Mouse (Mus musculus): ENCODE measurements at regions not wholly inside any gene's neighbourhood (a gene's known extent, or its start where the extent isn't known, plus 50 kb on each side); places are given as distances from the start of the nearest gene placed in this dataset.
"Not testable (repeated sequence)": the region's sequence is repeated elsewhere in the genome, so short reads cannot be mapped to it uniquely, and the experiment has no call there.

DNA sequence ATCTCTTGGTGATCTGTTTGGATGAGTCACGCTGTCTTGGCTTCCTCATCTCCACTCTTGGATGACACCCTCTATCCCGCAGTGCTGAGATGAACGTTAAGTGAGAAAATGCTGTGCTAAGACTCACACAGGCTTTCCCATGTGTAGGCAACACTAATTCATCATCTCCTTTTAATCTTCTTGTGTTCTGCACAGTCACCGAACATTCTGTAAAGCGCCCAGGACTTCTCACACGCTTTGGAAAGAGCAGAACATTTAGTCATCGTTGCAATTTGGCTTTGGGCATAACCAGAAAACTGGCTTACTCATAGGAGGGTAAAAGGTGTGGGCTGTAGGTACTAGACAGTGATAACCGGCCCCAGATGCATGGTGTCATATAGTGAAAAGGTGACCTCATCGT lies 94.9 kb downstream of the Plppr4 start:
- DNase-seq (ENCODE audit: low spot score) = no peak

DNA sequence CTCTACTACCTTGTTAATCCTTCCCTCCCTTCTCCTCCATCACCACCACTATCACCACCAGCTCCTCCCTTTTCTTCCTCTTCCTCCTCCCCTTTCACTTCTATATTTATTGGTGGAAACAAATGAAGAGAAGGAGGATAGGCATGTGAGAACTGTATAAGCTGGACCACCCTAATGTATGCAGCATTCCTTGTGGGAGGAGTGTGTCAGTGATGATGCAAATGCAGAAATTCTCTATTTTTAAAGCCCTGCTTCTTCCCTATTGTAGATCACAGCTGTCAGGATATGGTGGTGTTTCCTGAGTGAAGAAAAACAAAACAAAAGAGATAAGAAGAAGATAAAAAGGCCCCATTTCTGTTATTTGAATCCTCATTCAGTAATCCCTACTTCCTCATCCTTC lies 112.8 kb downstream of the Plppr4 start:
- no peak for DNase-seq (ENCODE audit: low spot score)

DNA sequence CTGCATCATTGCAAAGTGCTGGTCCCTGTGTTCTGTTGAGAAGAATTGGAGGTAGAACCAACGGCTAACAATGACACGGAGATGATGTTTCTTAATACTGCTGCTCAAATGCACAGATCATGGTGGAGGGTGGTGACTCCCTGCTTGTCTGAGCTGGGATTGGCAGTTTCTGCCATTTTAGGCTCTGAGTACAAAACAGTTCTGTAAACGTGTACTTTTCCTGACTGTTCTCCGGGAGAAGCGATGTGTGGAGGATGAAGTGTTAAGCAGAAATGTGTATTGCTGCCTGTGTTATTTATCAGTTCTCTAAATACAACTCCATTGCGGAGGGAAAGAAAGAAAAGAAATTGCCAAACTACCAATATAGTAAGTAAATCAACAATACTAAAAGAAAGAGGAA lies 118.9 kb downstream of the Plppr4 start:
- DNase-seq (ENCODE audit: low spot score) = no peak

- no peak for DNase-seq (ENCODE audit: low spot score)
Observed at GRCm38 (mm10) chr3:117226616-117227015, 134.1 kb downstream of the Plppr4 start.

DNA sequence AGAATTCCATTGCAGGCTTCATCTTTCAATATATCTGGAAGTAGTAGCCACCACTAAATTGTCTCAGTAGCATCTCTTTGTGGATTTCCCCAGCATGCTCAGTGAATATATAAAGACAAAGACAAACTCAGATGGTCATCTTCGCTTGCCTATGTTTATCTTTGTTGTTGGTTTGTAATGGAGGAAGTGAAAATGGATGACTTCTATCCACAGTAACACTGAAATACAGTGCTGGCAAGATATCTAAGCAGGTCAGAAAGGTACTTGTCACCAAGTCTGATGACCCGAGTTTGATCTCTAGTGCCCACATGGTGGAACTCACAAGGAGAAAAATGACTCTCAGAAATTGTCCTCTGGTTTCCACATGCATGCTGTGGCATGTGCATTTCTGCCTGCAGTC lies 135.6 kb downstream of the Plppr4 start:
- DNase-seq (ENCODE audit: low spot score) = no peak

- no peak for DNase-seq (ENCODE audit: low spot score)
Observed at GRCm38 (mm10) chr3:117217952-117218351, 142.7 kb downstream of the Plppr4 start.

DNA sequence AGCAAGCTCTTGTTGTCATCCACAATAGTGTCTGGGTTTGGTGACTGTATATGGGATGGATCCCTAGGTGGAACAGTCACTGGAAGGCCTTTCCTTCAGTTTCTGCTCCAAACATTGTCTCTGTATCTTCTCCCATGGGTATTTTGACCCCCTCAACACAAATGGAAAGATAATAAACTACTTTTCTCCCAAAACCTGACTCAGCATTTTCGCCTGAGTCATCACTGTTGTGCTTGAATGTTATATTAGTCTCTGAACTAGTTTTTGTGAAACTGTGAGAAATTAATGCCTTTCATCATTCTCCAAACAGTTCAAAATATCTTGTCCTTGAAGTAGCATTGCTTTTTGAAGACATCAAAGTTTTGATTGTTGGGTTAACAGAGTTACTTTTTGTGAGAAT lies 168.8 kb downstream of the Plppr4 start:
- no peak for DNase-seq (ENCODE audit: low spot score)

DNA sequence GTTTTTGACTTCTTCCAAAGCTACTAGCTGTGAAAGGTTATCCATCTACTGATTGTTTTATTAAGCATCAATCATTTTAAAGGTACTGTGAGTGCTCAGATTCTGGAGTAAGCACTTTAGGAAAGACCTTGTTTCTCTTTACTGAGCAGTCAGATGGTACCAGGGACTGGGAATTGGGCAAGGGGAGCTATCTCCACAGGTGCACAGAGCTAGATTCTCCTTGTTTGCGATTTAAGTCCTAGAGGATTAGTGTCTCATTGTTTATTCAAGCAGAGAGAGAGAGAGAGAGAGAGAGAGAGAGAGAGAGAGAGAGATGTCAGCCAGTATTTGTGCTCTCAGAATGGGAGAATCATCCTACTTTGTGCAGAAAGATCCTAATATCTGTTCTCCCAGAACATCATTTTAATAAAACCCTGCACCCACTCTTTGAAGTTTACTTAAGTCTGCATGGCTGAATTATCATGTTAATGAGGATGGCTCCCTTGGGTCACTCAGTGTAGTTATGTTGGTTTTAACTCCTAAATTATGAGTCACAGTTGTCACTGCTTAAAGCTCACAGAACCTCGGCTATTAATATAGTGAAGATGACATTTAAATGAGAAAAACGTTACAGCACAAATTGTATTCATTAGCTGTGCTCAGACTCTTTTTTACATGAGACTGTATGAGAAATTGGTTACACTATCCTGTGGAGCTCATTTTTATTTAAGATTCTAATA lies 171.7 kb downstream of the Plppr4 start:
- DNase-seq (ENCODE audit: low spot score) = no peak

DNA sequence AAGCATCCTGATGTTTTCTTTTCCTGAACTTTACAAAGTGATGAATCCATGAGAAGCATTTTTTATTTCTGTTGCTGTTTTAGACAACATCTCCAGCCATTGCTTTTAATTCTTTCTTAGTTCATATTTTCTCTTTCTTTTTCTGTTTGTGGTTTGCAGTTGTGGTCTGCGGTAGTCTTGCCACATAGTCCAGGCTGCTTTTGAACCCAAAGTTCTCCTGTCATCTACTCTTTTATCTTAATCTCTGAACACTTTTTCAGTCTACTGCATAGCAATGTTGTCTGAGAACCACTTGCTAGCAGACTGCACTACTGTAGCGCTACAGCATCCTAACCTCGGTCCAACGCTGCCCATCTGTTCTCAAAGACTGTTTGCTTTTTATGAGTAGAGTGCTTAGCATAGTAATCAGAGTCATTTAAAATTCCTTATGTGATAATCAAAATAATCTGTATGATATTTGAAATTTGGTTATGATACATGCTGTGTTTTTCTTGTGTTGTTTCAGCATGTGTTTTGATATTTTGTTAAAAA lies 177.0 kb downstream of the Plppr4 start:
- DNase-seq (ENCODE audit: low spot score) = no peak

- DNase-seq (ENCODE audit: low spot score) = no peak
Observed at GRCm38 (mm10) chr3:117169740-117170139, 190.9 kb downstream of the Plppr4 start.

DNA sequence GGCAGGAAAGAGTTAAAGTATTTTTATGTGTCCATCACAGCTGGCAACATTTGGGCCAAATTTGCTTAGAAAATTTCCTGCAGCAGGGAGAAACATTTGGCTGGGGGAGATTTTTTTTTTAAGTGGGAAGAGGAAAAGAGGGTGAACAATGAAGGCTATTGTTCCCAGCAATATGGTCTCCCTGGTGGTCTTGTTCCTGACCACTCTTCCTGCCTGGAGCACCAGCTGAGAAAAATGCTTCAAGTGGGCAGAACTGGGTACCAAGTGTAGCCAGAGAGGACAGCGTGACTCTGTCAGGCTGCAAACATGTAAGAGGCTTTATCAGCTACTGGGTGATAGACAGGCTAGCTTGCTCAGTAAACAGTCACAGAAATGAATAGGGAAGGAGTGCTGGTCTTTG lies 194.3 kb upstream of the Palmd start:
- DNase-seq (ENCODE audit: low spot score) = peak; percentile 9

DNA sequence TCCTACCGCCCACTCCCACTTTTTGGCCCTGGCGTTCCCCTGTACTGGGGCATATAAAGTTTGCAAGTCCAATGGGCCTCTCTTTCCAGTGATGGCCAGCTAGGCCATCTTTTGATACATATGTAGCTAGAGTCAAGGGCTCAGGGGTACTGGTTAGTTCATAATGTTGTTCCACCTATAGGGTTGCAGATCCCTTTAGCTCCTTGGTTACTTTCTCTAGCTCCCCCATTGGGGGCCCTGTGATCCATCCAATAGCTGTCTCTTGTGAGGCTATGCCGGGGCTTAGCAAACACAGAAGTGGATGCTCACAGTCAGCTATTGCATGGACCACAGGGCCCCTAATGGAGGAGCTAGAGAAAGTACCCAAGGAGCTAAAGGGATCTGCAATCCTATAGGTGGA lies 191.9 kb upstream of the Palmd start:
- not testable (repeated sequence) for DNase-seq (ENCODE audit: low spot score)

DNA sequence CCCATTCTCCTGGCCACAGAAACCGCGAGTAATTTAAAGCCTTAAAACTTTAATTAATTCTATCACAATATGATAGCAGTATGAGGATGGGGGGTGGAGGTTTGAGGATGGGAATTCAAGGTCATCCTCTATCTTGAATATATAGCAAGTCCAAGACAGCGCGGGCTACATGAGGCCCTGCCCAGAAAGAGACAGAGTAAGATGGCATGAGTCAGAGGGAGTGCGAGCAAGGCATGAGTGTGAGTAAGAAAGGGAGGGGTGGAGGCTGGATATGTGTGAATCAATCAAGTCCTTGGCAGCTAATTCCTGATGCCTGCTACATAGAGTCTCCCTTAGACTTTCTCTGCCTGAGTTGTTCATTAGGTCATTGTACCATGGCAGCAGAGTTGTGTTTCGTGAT lies 186.5 kb upstream of the Palmd start:
- no peak for DNase-seq (ENCODE audit: low spot score)

GRCm38 (mm10) chr3:117153011-117153473 lies 184.3 kb upstream of the Palmd start:
- no peak for DNase-seq (ENCODE audit: low spot score)

DNA sequence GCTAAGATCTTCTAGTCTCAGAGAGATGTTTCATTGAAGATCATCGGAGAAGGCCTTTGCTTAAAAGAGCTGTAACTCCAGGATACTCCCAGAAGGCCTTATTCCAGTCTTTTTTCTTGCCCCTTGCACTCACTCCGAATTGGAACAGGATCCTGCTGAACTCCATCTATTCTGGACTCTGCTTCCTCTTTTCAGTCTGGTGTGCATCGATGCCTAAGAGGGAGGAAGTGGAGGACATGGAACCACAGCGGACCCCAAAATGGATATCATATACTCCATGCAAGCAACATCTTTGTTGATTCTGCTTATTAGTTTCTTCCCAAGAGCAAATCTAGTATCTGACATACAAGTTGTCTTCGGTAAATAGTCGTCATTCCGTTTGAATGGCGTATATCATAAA lies 183.6 kb upstream of the Palmd start:
- DNase-seq (ENCODE audit: low spot score) = no peak

DNA sequence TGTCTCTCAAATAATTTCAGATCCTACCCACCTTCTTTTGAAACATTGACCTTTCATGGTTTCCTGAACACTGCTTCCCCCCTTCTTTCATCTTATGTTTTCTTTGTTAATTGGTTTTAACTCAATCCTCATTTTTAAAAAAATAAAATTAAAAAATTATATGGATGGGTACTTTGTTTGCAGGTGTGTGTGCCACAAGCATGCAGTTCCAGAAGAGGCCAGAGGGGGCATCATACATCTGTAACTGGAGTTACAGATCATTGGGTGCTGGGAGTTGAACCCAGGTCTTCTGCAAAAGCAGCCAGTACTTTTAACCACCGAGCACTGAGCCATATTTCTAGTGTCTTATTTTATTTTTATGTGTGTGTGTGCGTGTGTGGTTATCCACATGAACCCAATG lies 178.6 kb upstream of the Palmd start:
- no peak for DNase-seq (ENCODE audit: low spot score)

DNA sequence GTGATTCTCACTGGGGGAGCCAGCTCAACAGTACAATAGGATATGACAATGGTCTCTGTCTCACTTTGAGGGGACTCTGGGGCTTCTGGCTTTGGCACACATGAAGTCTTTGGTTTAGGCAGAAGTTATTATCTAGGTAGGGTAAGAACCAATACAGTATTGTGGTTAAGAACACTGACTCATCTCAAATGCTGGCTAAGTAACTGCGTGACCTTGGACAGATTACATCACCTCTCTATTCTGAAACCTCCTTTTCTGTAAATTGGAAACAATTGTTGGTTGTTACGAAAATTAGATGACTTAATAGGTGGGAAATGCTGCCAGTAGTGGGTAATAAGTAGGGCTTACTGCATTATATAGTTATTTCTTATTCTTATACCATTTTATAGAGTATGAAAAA lies 171.0 kb upstream of the Palmd start:
- no peak for DNase-seq (ENCODE audit: low spot score)

GRCm38 (mm10) chr3:117138720-117139119 lies 169.9 kb upstream of the Palmd start:
- no peak for DNase-seq (ENCODE audit: low spot score)

GRCm38 (mm10) chr3:117132897-117133296 lies 164.1 kb upstream of the Palmd start:
- DNase-seq (ENCODE audit: low spot score) = no peak

GRCm38 (mm10) chr3:117122211-117122610 lies 153.4 kb upstream of the Palmd start:
- no peak for DNase-seq (ENCODE audit: low spot score)

DNA sequence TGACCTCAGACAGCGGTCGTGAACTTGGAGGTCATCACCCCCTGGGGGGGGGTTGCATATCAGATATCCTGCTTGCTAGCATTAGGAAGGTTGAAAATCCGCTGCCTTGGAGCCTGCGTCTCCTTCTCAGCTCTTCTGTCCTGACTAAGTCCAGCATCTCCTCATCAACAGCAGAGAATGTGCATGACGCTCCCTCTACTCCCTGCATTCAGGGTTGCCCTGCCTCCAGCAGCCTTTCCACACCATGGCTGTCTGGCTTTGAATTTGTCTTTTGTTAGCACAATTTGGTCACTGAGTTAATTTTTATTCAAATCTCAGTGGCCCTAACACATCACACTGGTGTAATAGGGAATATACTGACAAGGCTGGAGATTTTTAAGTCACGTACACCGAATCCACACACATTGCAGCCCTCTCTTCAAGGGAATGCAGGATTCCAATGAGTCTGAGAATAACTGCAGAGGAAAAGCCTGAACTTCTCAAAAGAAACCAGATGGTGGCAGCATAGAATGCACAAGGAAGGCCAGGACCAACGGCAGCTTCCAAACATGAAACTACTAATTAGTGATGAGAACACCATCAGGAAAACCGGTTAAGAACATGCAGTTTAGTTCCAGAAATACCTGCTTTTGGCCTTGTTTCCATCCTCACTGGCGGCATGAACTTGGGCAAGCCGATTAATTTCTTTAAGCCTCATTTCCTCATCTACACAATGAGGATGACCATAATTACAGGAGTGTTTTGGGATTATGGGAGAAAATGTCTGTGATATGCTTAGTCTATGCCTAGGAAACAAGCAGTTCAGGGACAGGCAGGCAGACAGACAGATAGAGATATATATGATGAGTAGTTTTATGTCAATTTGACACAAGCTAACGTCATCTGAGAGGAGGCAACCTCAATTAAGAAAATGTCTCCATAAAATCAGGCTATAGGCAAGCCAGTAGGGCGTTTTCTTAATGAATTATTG lies 151.6 kb upstream of the Palmd start:
- peak; percentile 68 for DNase-seq (ENCODE audit: low spot score)

GRCm38 (mm10) chr3:117119576-117119975 lies 150.8 kb upstream of the Palmd start:
- no peak for DNase-seq (ENCODE audit: low spot score)

DNA sequence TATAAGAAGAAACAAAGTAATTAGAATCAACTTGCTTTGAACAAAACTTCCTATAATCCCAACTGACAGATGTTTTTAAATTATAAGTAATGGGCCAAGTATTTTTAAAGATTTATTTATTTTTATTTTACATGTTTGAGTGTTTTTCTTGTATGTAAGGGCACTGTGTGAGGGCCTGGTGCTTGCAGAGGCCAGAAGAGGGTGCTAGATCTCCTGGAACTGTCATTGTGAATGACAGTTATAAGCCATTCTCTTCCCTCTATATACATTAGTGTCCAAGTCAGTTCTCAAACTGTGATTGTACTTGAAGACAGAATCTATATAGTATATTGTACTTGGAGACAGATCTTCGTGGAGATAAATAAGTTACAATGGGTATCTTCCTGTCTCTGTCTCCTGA lies 149.1 kb upstream of the Palmd start:
- DNase-seq (ENCODE audit: low spot score) = no peak
